Mouse (Mus musculus) cerebellum, postnatal 14 days (tissue): ENCODE data around the gene Plcd3.
A peak's percentile ranks its signal among the peaks of the same experiment; 100 is the strongest.

ENCODE experiments used
- DNase-seq, 2 experiments: peaks; one replicate each; pipeline ENCODE4 v3.0.0; 2021; ENCODE audit warnings: mixed read lengths in 2 of 2

Plcd3 gene

GRCm38 (mm10) chr11:103096979-103097894 is 4.2 kb downstream of the Plcd3 start:
- DNase-seq: no peak

- DNase-seq: no peak
Observed at GRCm38 (mm10) chr11:103095801-103096200, 5.7 kb downstream of the Plcd3 start.

- no peak for DNase-seq
Observed at GRCm38 (mm10) chr11:103095107-103095670, 6.3 kb downstream of the Plcd3 start.

GRCm38 (mm10) chr11:103093862-103094833 is 7.3 kb downstream of the Plcd3 start:
- no peak for DNase-seq

GRCm38 (mm10) chr11:103093306-103093705 is 8.2 kb downstream of the Plcd3 start:
- DNase-seq: no peak

- no peak for DNase-seq
Observed at GRCm38 (mm10) chr11:103081631-103082030, 19.8 kb downstream of the Plcd3 start.

GRCm38 (mm10) chr11:103080323-103081091 is 21.0 kb downstream of the Plcd3 start:
- DNase-seq: no peak

- no peak for DNase-seq
Observed at GRCm38 (mm10) chr11:103078131-103078530, 23.3 kb downstream of the Plcd3 start.

DNA sequence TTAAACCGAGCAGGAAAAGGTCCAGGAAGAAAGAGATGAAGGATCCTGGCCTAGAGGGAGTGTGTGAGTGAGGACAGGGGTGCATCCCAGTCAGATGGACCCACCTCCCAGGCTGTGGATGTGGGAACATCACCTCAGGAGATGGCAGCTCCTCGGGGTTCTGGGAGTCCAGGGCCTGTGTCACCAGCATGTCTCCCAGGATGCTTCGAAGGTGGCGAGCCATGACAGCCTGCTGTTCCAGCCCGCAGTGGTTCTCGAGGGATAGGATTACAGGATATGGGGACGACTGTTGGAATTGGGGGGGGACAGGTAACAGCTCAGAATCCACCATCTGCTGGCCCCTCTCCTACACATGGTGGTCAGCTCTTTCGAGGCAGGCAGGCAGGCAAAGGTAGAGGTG is 24.9 kb downstream of the Plcd3 start:
- no peak for DNase-seq

DNA sequence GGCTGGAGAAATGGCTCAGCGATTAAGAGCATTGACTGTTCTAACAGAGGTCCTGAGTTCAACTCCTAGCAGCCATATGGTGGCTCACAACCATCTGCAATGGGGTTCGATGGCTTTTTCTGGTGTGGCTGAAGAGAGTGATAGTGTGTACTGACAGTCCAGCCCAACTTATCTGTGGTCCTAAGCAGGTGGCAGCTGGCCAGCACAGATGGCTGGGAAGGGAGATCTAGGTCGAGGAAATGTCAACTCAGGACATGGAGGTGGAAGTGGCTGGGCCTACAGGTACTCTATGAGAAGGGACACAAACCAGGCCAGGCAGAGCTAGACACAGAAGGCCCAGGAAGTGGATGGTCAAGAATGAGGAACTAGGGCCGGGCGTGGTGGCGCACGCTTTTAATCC is 25.4 kb downstream of the Plcd3 start:
- DNase-seq: peak; percentile 69 to 79

DNA sequence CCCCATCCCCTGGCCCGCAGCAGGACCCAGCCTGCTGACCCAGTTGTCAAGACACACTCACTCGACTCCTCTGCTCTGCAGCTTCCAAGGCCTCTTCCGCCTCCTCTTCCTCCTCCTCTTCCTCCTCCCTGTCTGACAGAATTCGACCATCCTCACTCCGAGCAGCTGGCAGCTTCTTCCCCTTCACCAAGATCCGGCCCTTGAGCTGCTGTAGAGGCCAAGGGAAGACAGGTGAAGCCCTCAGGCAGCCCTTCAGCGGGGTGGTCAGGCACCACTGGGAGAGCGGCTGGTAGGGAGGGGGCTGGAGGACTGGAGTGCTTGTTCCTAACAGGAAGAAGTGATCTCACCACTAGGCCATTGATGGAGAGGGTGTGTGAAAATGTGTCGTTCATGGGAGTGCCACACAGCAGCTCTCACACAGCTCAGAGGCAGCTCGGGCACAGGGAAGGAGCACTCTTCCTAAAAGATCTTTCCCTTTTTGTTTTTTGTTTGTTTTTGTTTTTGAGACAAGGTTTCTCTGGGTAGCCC is 26.6 kb downstream of the Plcd3 start:
- DNase-seq: no peak

GRCm38 (mm10) chr11:103074121-103074650 is 27.3 kb downstream of the Plcd3 start:
- DNase-seq: no peak

DNA sequence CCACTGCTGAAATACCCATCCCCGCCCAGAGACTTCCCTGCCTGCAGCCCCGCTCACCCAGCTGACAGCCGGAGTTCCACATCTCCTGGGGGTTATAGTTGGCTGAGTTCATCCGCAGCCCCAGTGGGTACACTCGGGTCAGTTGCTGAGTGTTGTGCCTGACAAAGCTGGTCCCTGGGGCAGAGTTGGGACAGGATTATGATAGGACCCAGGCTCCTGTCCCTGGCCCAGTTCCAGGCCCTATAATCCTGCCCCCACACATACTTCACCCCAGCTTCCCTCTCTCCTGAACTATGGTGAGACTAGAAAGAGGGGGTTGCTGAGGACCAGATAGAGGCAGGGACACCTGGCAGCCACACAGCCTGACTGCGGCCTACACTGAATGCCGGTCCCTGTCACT is 27.8 kb downstream of the Plcd3 start:
- no peak for DNase-seq

DNA sequence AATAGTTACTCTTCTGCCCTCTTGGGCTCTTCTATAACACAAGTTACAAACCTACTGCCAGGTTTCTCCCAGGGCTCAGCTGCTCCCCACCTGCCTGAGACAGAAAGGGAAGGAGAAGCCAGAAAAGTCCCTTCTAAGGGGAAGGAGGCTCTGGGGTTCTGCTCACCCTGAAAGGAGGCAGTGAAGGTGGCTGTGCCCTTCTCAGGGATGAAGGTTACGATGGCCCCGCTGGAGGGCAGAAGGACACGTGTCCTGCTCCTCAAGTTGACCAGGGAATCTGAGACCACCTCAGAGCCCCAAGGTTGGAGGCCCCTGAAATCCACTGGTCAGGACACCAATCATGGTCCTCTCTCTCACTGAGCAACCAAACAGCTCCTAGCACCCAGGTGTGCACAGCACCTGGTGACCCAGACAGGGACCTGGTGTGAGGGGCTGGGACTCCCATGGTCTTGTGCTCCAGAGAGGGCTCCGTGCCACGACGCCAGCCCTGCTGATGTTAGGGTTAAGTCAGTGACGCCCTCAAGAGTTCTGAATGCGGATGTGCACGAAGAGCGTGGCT is 31.1 kb downstream of the Plcd3 start:
- DNase-seq: no peak

DNA sequence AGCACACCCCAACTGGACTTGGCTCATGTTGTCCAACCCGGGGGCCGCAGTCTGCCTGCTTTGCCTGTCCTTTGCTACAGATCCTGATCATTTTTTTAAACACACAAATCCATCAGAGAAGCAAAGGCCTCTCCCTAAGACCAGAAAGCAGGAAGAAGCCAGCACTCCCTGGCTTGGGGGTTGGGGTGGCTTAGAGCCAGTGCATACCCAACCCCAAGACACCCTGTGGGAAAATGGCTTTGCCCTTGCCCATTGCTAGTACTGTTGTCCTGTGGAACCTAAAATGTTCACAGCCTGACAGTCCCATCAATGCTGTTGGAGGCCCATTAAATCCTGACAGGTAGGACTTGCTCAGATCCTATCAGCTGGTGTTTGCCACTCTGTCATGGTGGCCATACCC is 31.7 kb downstream of the Plcd3 start:
- DNase-seq: no peak

- no peak for DNase-seq
Observed at GRCm38 (mm10) chr11:103068884-103069283, 32.6 kb downstream of the Plcd3 start.

- no peak for DNase-seq
Observed at GRCm38 (mm10) chr11:103068272-103068671, 33.2 kb downstream of the Plcd3 start.

GRCm38 (mm10) chr11:103067457-103068001 is 33.9 kb downstream of the Plcd3 start:
- DNase-seq: no peak

GRCm38 (mm10) chr11:103067051-103067361 is 34.5 kb downstream of the Plcd3 start:
- no peak for DNase-seq

DNA sequence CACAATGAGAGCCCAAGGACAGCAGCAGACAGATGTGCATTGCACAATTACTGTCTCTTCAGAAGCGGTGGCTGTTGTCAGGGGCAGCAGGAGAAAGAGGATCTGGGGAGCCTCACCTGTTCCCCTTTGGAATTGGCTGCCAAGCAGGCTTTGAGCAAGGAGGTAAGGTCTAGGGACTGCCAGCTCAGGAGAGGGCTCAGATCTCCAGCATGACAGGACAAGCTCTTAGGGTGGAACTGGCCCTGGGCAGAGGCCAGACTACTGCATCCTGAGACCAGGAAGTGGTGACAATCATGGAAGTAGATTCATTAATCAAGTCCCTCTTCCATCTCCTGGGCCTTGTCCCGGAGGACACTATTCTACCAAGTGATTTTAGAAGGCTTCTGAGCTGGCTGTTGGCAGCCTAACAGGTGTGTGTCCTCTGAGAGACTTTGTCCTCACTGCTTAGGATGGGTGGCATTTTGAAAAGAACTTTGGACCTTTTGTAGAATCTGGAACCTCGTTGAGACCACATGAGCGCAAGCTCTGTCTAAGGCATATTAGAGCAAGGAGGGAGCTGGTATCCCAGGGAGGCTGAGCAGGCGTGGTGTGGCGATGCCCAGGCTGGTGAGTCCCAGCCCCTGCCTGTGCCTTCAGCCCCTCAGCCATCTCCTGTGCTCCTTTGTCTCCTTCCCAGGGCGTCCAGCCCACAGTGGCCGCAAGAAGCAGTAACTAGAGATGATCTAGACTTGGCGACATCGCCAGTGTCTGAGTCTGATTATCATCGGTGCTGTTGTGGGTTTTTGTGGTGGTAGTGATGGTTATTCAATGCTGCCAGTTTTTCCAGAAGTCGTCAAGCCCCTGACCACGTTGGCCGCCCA is 35.0 kb downstream of the Plcd3 start:
- no peak for DNase-seq
